Mouse (Mus musculus) midbrain, embryonic 10.5 days (tissue): Measurements from ENCODE around the gene Spef1. TPM values are rescaled to one million over a fixed set of nuclear protein-coding genes. Genes with fewer than 3 reads are reported as not detected.

ENCODE experiments used
- DNase-seq: peaks from one replicate; pipeline ENCODE4 v3.0.0-alpha.2; 2017; ENCODE audit warnings: low spot score
- H3K27ac ChIP-seq: fragments of 300-500 bp; sonication (generic); replicated peaks from 2 replicates; pipeline ENCODE4 v1.5.1; 2016; ENCODE audit warnings: mild to moderate bottlenecking
- H3K27me3 ChIP-seq: fragments of 300-500 bp; sonication (generic); 2 replicates; pipeline ENCODE4 v1.6.1; 2016; ENCODE audit warnings: low read depth, mild to moderate bottlenecking; ENCODE audit not compliant: poor library complexity, severe bottlenecking
- H3K36me3 ChIP-seq: fragments of 300-500 bp; sonication (generic); 2 replicates; pipeline ENCODE4 v1.6.1; 2016; ENCODE audit warnings: mild to moderate bottlenecking, moderate library complexity
- H3K4me1 ChIP-seq: fragments of 300-500 bp; sonication (generic); 2 replicates; pipeline ENCODE4 v1.6.1; 2016
- H3K4me3 ChIP-seq: fragments of 300-500 bp; sonication (generic); 2 replicates; pipeline ENCODE4 v1.5.1; 2016; ENCODE audit warnings: mild to moderate bottlenecking, moderate library complexity
- H3K9me3 ChIP-seq: fragments of 300-500 bp; sonication (generic); replicated peaks from 2 replicates; pipeline ENCODE4 v1.6.1; 2016; ENCODE audit warnings: mild to moderate bottlenecking
- WGBS: fragments of 180-500 bp; shearing (Covaris S2); methylation state at CpG from one replicate; pipeline ENCODE4 v1.1.7; 2016; 5-methylcytosine and 5-hydroxymethylcytosine counted together
- polyA plus RNA-seq: library from polyadenylated mRNA; unstranded; fragments of >200 nt; fragmentation: Nextera tagmentation; extraction: Ambion mirVana; gene quantifications from 2 replicates; pipeline ENCODE4 v1.2.1, GENCODE M21; 2016

Gene Spef1
- polyA plus RNA-seq, 1 experiment from 2014 or later, result 3.7 TPM

DNA sequence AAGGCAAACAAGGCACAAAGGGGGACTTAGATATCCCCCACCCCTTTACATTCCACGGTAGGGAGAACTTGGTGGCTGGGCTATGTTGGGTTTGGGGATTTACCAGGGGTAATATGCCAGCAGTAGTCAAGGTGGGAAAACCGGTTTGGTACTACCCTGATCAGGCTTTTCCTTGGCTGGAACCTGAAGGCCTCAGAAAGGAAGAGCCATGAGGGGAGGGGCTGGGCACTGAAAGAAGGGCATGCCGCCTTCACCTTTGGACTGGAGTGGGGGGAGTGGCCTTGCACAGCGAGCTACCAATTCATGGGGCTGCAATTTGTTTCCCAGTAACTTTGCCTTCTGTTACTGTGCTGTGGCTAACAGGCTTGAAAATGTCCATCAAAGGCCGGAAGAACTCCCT lies 10.6 kb downstream of the Spef1 start:
- no peak overlapping the region for H3K27ac ChIP-seq
- peak overlapping the region; percentile 91; the same call in 1 of the 2 replicates for H3K4me3 ChIP-seq
- no peaks in the 10 kb centered on the region for H3K9me3 ChIP-seq
- peaks cover 65% of the 10 kb centered on the region for H3K4me1 ChIP-seq
- H3K27me3 ChIP-seq, result peaks cover 28% of the 10 kb centered on the region
- H3K36me3 ChIP-seq, result peaks cover 32% of the 10 kb centered on the region
- WGBS, result 68% methylated on average over 5 of the region's 5 CpGs
- DNase-seq, result no peak

DNA sequence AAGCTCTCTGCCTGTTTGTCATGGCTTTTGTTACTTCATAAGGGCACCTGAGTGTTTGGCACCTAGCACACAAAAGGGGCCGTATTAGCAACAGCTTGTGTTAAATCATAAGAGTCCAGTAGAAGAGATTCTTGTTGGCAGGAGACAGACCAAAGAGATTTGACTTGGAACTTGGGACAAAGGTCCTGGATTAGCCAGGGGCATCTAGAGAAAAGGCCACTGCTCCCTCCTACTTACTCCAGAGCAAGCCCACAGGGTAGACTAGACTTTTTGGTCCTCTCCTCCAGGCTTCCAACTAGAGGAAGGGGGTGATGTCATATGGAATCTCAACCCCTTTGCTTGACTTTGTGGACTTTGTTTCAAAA lies 11.2 kb downstream of the Spef1 start:
- DNase-seq, result no peak
- Histone ChIP-seq H3K4me3 (0 out of 2 replicates have a peak overlapping the region, but pooled peaks have one; percentile 91), H3K4me1 (peaks cover 71% of the 10 kb centered on the region), H3K27me3 (peaks cover 33% of the 10 kb centered on the region), H3K36me3 (peaks cover 34% of the 10 kb centered on the region), H3K27ac (no peak overlapping the region), H3K9me3 (no peaks in the 10 kb centered on the region)
- WGBS, result 93% methylated on average over 1 of the region's 1 CpGs

DNA sequence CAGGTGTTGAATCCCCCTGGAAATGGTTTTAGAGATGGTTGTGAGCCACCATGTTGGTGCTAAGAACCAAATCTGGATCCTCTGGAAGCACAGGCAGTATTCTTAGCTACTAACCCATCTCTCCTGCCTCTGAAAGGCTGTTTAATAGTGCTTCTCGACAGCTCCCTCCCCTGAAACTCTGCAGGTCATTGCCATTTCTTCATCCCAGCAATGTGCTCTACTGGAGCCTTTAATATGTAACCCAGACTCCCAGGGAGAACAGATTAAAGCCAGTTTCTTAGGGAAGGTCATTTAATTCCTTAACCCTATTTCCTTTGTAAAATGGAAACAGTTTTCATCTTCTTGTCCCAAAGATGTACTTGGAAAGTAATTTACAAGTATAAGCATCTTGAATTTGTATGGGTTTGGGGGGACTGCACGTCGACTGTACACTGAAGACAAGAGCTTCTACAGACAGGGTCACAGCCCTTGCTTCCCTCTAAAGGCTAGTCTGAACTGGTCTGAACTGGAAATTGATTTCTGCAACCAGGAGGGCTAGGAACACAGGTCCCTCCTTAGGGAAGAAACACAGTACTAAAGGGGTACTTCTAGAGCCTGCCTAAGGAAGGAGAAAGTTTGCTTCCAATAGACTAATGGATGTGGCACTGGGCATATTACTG lies 11.7 kb downstream of the Spef1 start:
- Histone ChIP-seq H3K4me3 (no peak overlapping the region), H3K27me3 (peaks cover 38% of the 10 kb centered on the region), H3K9me3 (no peaks in the 10 kb centered on the region), H3K4me1 (peaks cover 73% of the 10 kb centered on the region), H3K27ac (no peak overlapping the region), H3K36me3 (peaks cover 34% of the 10 kb centered on the region)
- no peak for DNase-seq
- 71% methylated on average over 3 of the region's 3 CpGs for WGBS

DNA sequence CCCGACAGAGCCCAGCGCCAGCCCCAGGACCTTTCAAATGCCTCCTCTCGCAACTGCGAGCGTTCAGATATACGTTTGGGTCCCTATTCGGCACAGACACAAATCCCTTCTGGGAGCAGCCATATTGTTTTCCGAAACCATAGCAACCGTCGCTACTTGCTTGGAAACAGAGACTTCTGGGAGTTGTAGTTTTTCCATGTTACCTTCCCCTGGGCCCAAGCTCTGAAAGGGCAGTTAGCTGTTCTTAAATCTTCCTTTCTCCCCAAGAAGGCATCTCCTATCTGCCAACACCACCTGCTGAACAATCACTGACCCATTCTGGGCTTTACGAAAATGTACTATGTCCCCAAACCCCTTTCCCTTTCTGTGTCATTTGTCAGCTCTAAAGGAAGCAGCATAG lies 12.4 kb downstream of the Spef1 start:
- no peak overlapping the region for H3K27ac ChIP-seq

DNA sequence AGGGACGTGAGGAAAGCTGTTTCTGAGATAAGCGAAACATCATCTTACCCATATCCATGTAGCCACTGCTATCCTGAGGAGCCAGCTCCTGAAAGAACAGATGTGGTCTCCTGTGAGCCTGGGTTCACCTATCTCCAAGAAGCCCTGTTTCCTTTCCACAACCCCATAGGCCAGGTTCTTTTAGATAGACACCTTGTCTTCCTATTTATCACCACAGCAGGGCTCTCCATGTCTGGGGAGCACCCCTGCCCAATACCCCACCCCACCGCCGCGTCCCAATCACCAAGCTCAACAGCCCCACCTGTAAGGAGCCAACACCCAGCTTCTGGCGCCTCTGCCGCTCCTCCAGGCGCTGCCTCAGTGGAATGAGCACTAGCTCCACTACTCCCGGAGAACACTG lies 14.8 kb downstream of the Spef1 start:
- Histone ChIP-seq H3K36me3 (peaks cover 21% of the 10 kb centered on the region), H3K4me1 (peaks cover 56% of the 10 kb centered on the region), H3K4me3 (no peak overlapping the region), H3K9me3 (no peaks in the 10 kb centered on the region), H3K27me3 (peaks cover 51% of the 10 kb centered on the region), H3K27ac (no peak overlapping the region)
- no peak for DNase-seq
- 38% methylated on average over 9 of the region's 9 CpGs for WGBS

More for the DNA sequence above, 12.4 kb downstream of the Spef1 start:
- H3K9me3 ChIP-seq, result no peaks in the 10 kb centered on the region
- peak overlapping the region; percentile 54 for H3K4me3 ChIP-seq
- 6% methylated on average over 11 of the region's 11 CpGs for WGBS
- peaks cover 69% of the 10 kb centered on the region for H3K4me1 ChIP-seq
- H3K36me3 ChIP-seq, result peaks cover 34% of the 10 kb centered on the region
- peak; percentile 71 for DNase-seq
- H3K27me3 ChIP-seq, result peaks cover 46% of the 10 kb centered on the region

DNA sequence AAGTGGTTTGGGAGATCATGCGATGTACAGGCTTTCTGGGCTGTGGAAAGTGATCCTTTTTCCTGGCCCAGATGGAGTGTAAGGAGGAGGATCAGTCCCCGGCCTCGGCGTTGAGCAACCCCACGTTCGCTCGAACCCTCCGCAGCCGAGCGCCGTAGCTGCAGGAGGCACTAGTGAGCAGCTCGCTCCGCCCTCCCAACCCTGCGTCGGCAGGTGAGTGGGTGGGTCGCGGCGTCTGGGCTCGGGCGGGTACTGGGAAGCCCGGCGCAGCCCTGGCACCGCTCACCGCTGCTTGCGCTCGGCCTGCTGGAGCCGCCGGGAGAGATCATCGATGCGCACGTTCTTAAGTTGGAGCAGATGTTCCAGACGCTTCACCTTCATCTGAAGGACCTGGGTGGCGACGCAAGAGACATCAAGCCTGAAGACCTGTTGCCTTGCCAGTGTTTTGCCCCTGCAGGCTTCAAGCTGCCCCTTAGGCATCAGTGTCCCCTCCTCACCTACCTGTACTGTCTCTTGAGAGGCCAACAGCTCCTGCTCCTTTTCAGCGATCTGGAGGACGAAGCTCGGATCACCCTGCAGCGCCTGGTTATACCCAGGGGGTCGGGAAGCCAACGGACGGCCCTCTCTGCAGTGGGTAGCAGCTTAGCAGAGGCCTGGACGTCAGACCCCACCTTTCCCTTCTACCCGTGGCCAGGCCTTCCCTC lies 15.5 kb downstream of the Spef1 start:
- Histone ChIP-seq H3K27ac (no peak overlapping the region), H3K36me3 (peaks cover 13% of the 10 kb centered on the region), H3K27me3 (peaks cover 51% of the 10 kb centered on the region), H3K4me1 (peaks cover 48% of the 10 kb centered on the region), H3K9me3 (no peaks in the 10 kb centered on the region), H3K4me3 (peak overlapping the region; percentile 43)
- 1% methylated on average over 43 of the region's 43 CpGs for WGBS
- peak; percentile 33 for DNase-seq

DNA sequence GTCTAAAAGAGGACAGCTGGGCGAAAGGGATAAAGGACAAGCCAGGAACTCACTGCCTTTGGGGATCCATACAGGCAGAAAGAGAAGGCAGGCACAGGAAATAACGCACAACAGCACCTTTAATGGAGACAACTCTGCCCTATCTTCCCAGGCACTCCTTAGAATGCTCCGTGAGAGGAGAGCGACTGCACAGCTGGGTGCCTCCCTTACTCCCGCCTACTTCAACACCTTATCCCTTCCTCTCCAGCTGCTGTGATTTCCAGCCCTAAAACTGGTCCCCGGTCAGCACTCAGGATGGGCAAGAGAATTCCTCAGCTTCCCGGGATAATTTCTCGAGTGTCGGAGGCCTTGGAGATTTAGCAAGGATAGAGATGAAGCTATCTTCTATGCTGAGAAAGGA lies 16.1 kb downstream of the Spef1 start:
- Histone ChIP-seq H3K27me3 (peaks cover 51% of the 10 kb centered on the region), H3K4me3 (peak overlapping the region; percentile 43), H3K9me3 (no peaks in the 10 kb centered on the region), H3K36me3 (peaks cover 7% of the 10 kb centered on the region), H3K4me1 (peaks cover 42% of the 10 kb centered on the region), H3K27ac (no peak overlapping the region)
- WGBS, result 11% methylated on average over 9 of the region's 9 CpGs
- DNase-seq, result no peak

DNA sequence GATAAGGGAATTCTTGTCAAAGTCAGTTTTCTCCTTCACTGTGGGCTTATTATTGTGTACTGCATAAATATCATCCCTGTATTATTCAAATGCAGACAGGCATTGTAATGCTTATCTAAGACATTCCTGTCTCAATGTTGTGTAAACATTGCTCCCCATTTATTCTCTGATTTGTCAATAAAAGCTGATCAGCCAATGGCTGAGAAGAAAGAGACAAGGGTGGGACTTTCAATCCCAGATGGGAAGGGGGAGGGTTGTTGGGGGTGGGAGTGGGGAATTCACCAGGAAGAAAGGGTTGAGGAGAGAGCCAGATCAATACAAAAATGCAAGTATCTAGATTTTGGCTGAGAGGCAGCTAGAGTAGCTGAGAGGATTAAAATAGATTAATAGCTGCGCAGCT lies 18.2 kb downstream of the Spef1 start:
- Histone ChIP-seq H3K4me3 (no peak overlapping the region), H3K9me3 (no peaks in the 10 kb centered on the region; the same call in 1 of the 2 replicates), H3K36me3 (peaks cover 4% of the 10 kb centered on the region; the same call in 1 of the 2 replicates), H3K27ac (no peak overlapping the region), H3K27me3 (peaks cover 47% of the 10 kb centered on the region), H3K4me1 (peaks cover 28% of the 10 kb centered on the region)
- 66% methylated on average over 1 of the region's 1 CpGs for WGBS
- no peak for DNase-seq

DNA sequence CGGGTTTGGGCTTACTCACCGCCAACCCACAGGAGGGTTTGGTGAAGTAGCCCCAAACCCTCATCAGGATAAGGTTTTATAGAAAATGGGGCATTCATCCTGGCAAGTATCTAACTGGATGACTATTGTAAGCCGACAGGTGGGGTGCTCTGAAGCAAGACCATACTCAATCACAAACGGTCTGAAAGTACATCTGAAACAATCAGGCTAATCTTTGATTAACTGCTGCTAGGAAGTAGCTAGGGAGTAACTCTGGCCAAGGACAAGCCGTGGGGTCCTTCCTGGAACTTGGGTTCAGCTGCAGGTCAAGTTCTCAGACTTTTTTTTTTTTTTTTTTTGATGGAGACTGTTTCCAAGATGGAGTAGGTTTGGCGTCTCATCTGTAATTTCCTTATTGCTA lies 19.1 kb downstream of the Spef1 start:
- Histone ChIP-seq H3K27ac (no peak overlapping the region), H3K36me3 (peaks cover 4% of the 10 kb centered on the region; the same call in 1 of the 2 replicates), H3K27me3 (peaks cover 38% of the 10 kb centered on the region), H3K4me3 (no peak overlapping the region), H3K4me1 (peaks cover 27% of the 10 kb centered on the region), H3K9me3 (no peaks in the 10 kb centered on the region; the same call in 1 of the 2 replicates)
- DNase-seq, result no peak
- WGBS, result 89% methylated on average over 6 of the region's 6 CpGs

DNA sequence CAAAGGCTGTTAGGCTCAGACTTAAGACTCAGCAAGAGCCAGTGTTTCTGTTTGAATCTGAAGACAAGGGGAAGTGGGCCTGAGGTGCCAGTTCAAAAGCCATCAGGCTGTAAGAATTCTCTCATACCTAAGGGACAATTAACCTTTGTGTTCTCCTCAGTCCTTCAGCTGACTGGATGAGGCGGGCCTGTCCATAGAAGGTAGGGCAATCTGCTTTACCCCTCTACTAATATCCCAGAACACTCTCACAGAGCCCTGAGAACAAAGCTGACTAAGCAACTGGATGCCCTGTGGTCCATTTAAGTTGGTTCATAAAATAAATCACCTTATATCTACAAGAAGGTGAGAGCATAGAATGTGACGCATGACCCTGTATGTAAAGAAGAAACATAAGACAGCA lies 20.9 kb downstream of the Spef1 start:
- DNase-seq, result no peak
- Histone ChIP-seq H3K27me3 (peaks cover 20% of the 10 kb centered on the region), H3K36me3 (no peaks in the 10 kb centered on the region), H3K9me3 (no peaks in the 10 kb centered on the region; the same call in 1 of the 2 replicates), H3K4me1 (peaks cover 14% of the 10 kb centered on the region), H3K27ac (no peak overlapping the region), H3K4me3 (no peak overlapping the region)
- 89% methylated on average over 2 of the region's 2 CpGs for WGBS

DNA sequence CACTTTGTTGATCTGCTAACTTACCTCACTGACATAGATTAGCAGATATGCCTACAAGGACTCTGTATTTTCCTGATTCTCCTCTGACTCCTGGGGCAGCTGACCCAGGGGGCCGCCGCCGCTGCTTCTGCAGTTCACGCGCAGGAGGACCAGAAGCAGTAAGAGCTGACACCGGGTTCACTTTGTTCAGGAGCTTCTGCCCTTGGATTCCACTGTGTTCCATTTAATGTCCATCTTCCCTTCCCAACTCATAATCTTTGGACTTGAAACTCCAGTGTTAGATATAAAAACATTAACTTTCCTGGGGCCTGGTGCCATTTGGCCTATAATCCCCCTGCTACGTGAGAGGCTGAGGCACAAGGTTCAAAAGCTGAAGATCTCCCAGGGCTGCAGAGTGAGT lies 23.2 kb downstream of the Spef1 start:
- H3K36me3 ChIP-seq, result no peaks in the 10 kb centered on the region
- H3K27me3 ChIP-seq, result no peaks in the 10 kb centered on the region
- H3K4me1 ChIP-seq, result peaks cover 18% of the 10 kb centered on the region
- H3K27ac ChIP-seq, result no peak overlapping the region
- no peak overlapping the region for H3K4me3 ChIP-seq
- 76% methylated on average over 7 of the region's 7 CpGs for WGBS
- no peaks in the 10 kb centered on the region; the same call in 1 of the 2 replicates for H3K9me3 ChIP-seq
- no peak for DNase-seq

DNA sequence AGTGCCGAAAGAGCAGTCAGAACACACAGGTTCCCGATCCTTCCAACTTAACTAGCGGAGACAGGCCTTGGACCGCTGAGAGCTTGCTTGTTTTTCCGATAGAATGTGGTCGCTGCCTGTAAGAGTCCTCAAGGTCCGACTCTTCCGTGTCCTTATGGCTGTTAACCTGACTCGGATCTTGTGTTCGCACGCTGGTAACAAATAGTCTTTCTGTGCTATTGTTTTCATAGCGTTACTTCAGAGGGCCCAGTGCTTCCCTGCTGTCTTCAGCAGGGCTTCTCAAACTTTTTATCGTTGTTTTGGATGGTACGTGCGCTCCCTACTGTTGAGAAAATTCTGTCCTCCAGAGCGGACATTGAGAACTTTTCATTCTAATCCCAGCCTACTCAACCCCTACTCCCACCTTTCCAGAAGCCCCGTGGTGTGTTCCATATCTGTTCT lies 26.4 kb downstream of the Spef1 start:
- peaks cover 8% of the 10 kb centered on the region; the same call in 1 of the 2 replicates for H3K36me3 ChIP-seq
- H3K4me3 ChIP-seq, result peak overlapping the region; percentile 80
- peaks cover 44% of the 10 kb centered on the region for H3K4me1 ChIP-seq
- no peaks in the 10 kb centered on the region; the same call in 1 of the 2 replicates for H3K9me3 ChIP-seq
- peak overlapping the region; percentile 95 for H3K27ac ChIP-seq
- DNase-seq, result no peak
- under 1% methylated on average over 17 of the region's 17 CpGs for WGBS
- no peaks in the 10 kb centered on the region for H3K27me3 ChIP-seq
